Mouse (Mus musculus): Measurements from ENCODE around the gene Rpl35.

DNA sequence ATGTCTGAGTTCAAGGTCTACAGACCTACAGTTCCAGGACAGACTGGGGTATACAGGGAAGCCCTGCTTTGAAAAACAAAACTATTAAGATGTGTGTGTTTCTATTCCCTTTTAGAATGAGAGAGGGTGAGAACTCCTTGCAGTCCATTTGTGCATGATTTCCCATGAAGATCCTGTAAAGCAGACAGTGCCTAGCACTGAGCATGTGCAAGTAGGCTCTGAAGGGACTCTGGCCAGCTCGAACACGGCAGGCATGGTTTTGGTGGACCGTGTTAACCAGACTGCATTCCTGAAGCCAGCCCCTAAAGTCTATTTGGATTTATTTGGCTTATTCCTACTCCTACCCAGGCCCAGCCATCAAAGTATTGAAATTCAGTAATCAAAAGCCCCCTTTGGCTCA, 6.5 kb upstream of the Rpl35 start:
- TF ChIP-seq CTCF (conservative IDR thresholded peaks at IDR 0.05; ENCODE audit: insufficient read depth, insufficient read length, low read depth, low read length) (no peak), POLR2A (IDR thresholded peaks at IDR 0.05; ENCODE audit: low read depth, low read length) (no peak)
